In the genomic region with DNA sequence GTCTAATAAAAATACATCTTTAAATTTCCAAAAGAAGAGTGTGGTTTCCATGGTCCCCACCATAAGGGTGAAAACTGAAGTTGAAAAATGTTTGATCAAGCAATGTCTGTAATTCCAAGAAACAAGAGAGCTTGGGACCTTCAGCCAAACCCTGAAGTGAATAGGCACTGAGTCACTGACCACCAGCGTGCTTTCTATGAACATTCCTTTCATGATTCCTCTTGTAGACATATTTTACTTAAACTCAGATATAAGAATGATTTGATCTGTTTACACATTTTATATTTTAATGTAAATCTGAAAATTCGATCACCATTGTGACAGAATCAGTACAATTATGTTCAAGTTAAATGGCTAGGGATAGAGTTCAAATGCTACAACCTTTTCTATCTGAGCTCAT, we compare ENCODE assay signal across 24 mouse cellular contexts.
DNase-seq lines count a peak whose midpoint lies in the region; ATAC-seq lines count a peak whose summit lies in the region.
"Had no signal": no experiment of that assay in that cellular context is flagged by ENCODE, and none has a peak within 500 bp of the region (broad histone marks: within the 10 kb centered on the region; RNA-seq: fewer than 3 reads in every experiment).

No protein-coding gene starts in this region.

- no peaks in the 10 kb centered on the region for H3K9me3 ChIP-seq in liver, embryonic 12.5 days (replicated peaks)
- H3K9me3 ChIP-seq: embryonic facial prominence, embryonic 13.5 days; embryonic facial prominence, embryonic 15.5 days; forebrain, embryonic 10.5 days; forebrain, embryonic 12.5 days; G1E had no signal

- peak; percentile 67 for DNase-seq in 3T3-L1 (ENCODE audit: low read depth, low spot score)
- peak; percentile 83 for DNase-seq in Muller cell, postnatal 12 days (ENCODE audit: inconsistent ontology term)
- peak; percentile 18 for DNase-seq in fibroblast of lung, adult 2 months (ENCODE audit: low read depth)
- DNase-seq in thymus, postnatal 0 days (ENCODE audit: low spot score): no peak
- DNase-seq: adrenal gland, adult 2 months; adrenal gland, postnatal 10 days; adrenal gland, postnatal 25 days; cerebellum, adult 11 months; cerebellum, adult 18-20 months; cerebellum, adult 8-10 months; cerebellum, adult 9-11 months; cerebellum, postnatal 14 days; cerebellum, postnatal 36 days; embryo, embryonic 11 days had no signal

- no peak overlapping the region for H3K4me3 ChIP-seq in liver, embryonic 12.5 days
- H3K4me3 ChIP-seq: embryonic facial prominence, embryonic 13.5 days; embryonic facial prominence, embryonic 15.5 days; forebrain, embryonic 10.5 days; forebrain, embryonic 12.5 days had no signal

- no peak overlapping the region for H3K27ac ChIP-seq in liver, embryonic 12.5 days
- H3K27ac ChIP-seq: embryonic facial prominence, embryonic 13.5 days; embryonic facial prominence, embryonic 15.5 days; forebrain, embryonic 10.5 days; forebrain, embryonic 12.5 days had no signal

- H3K36me3 ChIP-seq in liver, embryonic 12.5 days: no peaks in the 10 kb centered on the region
- H3K36me3 ChIP-seq: embryonic facial prominence, embryonic 13.5 days; embryonic facial prominence, embryonic 15.5 days; forebrain, embryonic 10.5 days; forebrain, embryonic 12.5 days; G1E had no signal

- H3K9ac ChIP-seq in liver, embryonic 12.5 days: no peak overlapping the region
- H3K9ac ChIP-seq: embryonic facial prominence, embryonic 13.5 days; embryonic facial prominence, embryonic 15.5 days; forebrain, embryonic 12.5 days had no signal

- WGBS in liver, embryonic 12.5 days (ENCODE audit: insufficient replicate concordance): 61% methylated on average over 2 of the region's 2 CpGs

- H3K4me2 ChIP-seq in liver, embryonic 12.5 days: no peak overlapping the region
- H3K4me2 ChIP-seq: embryonic facial prominence, embryonic 13.5 days; embryonic facial prominence, embryonic 15.5 days; forebrain, embryonic 12.5 days had no signal

- no peak for ATAC-seq in liver, embryonic 12.5 days
- ATAC-seq: CD4-positive, CD25-positive, alpha-beta regulatory T cell, adult 4 months; forebrain, embryonic 14.5 days; forebrain, embryonic 16.5 days had no signal

- no peaks in the 10 kb centered on the region for H3K4me1 ChIP-seq in liver, embryonic 12.5 days
- H3K4me1 ChIP-seq: embryonic facial prominence, embryonic 15.5 days; forebrain, embryonic 10.5 days; forebrain, embryonic 12.5 days had no signal

- no peaks in the 10 kb centered on the region for H3K27me3 ChIP-seq in liver, embryonic 12.5 days (replicated peaks)
- H3K27me3 ChIP-seq: CH12.LX; embryonic facial prominence, embryonic 13.5 days; embryonic facial prominence, embryonic 15.5 days; forebrain, embryonic 12.5 days had no signal
